Mouse (Mus musculus) myocyte (in vitro differentiated cells): ENCODE results near the gene Inca1. TPM values are rescaled to one million over a fixed set of nuclear protein-coding genes. Genes with fewer than 3 reads are reported as not detected.

ENCODE experiments used
- H3K27me3 ChIP-seq: one replicate; pipeline ENCODE4 v1.6.1; 2011; ENCODE audit not compliant: control insufficient read depth, insufficient read depth, insufficient read length
- H3K36me3 ChIP-seq: one replicate; pipeline ENCODE4 v1.6.1; 2011; ENCODE audit not compliant: control insufficient read depth, insufficient read depth
- H3K4me2 ChIP-seq: one replicate; pipeline ENCODE4 v1.6.1; 2011; ENCODE audit warnings: low read depth, control low read depth
- H3K4me3 ChIP-seq: one replicate; pipeline ENCODE4 v1.5.1; 2011; ENCODE audit warnings: mild to moderate bottlenecking, control low read depth, moderate library complexity
- H3K79me2 ChIP-seq: one replicate; pipeline ENCODE4 v1.6.1; 2011; ENCODE audit not compliant: control insufficient read depth, insufficient read depth
- H3ac ChIP-seq: one replicate; pipeline ENCODE4 v1.6.1; 2011; ENCODE audit not compliant: control insufficient read depth, insufficient read length
- E2F4 ChIP-seq: IDR thresholded peaks from one replicate; pipeline ENCODE4 v1.6.1; 2011; ENCODE audit warnings: mild to moderate bottlenecking, control low read depth, moderate library complexity; ENCODE audit not compliant: insufficient read depth
- TCF12 ChIP-seq: IDR thresholded peaks from one replicate; pipeline ENCODE4 v1.6.1; 2011; ENCODE audit warnings: mild to moderate bottlenecking, control low read depth; ENCODE audit not compliant: poor library complexity, insufficient read depth, severe bottlenecking
- USF1 ChIP-seq: IDR thresholded peaks from one replicate; pipeline ENCODE4 v1.6.1; 2011; ENCODE audit warnings: low read depth, mild to moderate bottlenecking, control low read depth, moderate library complexity
- polyA plus RNA-seq: library from polyadenylated mRNA; unstranded; fragments of >200 nt; fragmentation: generic; extraction: Trizol; gene quantifications from one replicate; pipeline ENCODE4 v1.2.1, GENCODE M21; 2012; ENCODE audit warnings: missing spikeins

Inca1 gene
- polyA plus RNA-seq, 1 experiment, result 1.1 TPM

DNA sequence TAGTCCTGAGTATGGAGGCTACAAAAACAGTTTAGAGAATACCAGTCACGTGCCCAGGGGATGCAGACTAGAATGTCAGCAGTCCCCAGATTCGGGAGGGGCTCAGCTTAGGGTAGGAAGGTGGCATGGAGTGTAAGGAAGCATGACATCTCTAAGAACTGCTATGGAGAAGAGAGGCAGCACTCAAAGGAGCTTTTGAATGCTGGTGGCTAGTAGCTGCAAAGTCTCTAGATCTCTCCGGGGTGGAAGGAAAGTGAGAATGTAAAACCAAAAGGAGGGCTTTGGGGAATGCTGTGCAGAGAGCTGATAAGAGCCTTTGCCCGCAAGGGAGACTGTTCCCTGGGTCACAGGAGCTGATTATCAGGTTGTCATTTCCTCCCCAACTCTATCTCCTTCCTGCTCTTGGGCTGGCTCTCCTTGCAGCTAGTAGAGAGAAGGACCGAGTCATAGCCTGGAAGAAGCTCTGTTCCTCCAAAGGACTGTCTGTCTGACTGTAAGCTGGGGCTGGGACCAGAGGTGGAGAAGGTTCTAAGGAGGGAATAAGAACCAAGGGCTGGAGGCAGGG is 61.2 kb downstream of the Inca1 start, which contains the start of gene Gp1ba:
TSS of gene Gp1ba (plus strand) at position 409 of the 565 bp plus-strand sequence.
- H3ac ChIP-seq, result no peak within 1 kb of the TSS
- no peaks in the 10 kb centered on the region for H3K79me2 ChIP-seq
- H3K4me2 ChIP-seq, result no peak within 1 kb of the TSS
- no peaks in the 10 kb centered on the region for H3K27me3 ChIP-seq
- no peak for TF ChIP-seq E2F4
- peak; percentile 37 for TF ChIP-seq USF1
- TF ChIP-seq TCF12, result no peak
- H3K4me3 ChIP-seq, result no peak within 1 kb of the TSS
- H3K36me3 ChIP-seq, result peaks cover under 1% of the 10 kb centered on the region

Other genes starting within 250 kb of the Inca1 start
- gene Med11, start 248.2 kb downstream of the Inca1 start, polyA plus RNA-seq, result 29.6 TPM
- gene Zmynd15, start 240.7 kb downstream of the Inca1 start, polyA plus RNA-seq, result not detected
- gene Cxcl16, start 240.2 kb downstream of the Inca1 start, polyA plus RNA-seq, result 0.08 TPM
- not detected for gene Tm4sf5, start 194.9 kb downstream of the Inca1 start, polyA plus RNA-seq
- not detected for gene Vmo1, start 185.5 kb downstream of the Inca1 start, polyA plus RNA-seq
- not detected for gene Gltpd2, start 181.0 kb downstream of the Inca1 start, polyA plus RNA-seq
- 575 TPM for gene Psmb6, start 174.8 kb downstream of the Inca1 start, polyA plus RNA-seq
- not detected for gene Gm40193, start 167.2 kb downstream of the Inca1 start, polyA plus RNA-seq
- gene Pld2, start 160.1 kb downstream of the Inca1 start, polyA plus RNA-seq, result 10.2 TPM
- 34.4 TPM for gene Mink1, start 137.3 kb downstream of the Inca1 start, polyA plus RNA-seq
- 0.10 TPM for gene 4930544D05Rik, start 84.3 kb downstream of the Inca1 start, polyA plus RNA-seq
- 5.3 TPM for gene Chrne, start 80.9 kb downstream of the Inca1 start, polyA plus RNA-seq
- 0.22 TPM for gene Gp1ba, start 61.0 kb downstream of the Inca1 start, polyA plus RNA-seq
- 16.7 TPM for gene Rnf167, start 52.9 kb downstream of the Inca1 start, polyA plus RNA-seq
- 165 TPM for gene Slc25a11, start 52.7 kb downstream of the Inca1 start, polyA plus RNA-seq
- 2,636 TPM for gene Pfn1, start 45.5 kb downstream of the Inca1 start, polyA plus RNA-seq
- 1,792 TPM for gene Eno3, start 43.0 kb downstream of the Inca1 start, polyA plus RNA-seq
- gene Spag7, start 30.7 kb downstream of the Inca1 start, polyA plus RNA-seq, result 52.4 TPM
- 11.9 TPM for gene Camta2, start 12.1 kb downstream of the Inca1 start, polyA plus RNA-seq
- 96.3 TPM for gene Kif1c, start 393 bp upstream of the Inca1 start, polyA plus RNA-seq
- 2.7 TPM for gene Zfp3, start 64.1 kb upstream of the Inca1 start, polyA plus RNA-seq
- 0.10 TPM for gene Scimp, start 112.4 kb upstream of the Inca1 start, polyA plus RNA-seq
- 16.1 TPM for gene Rabep1, start 144.6 kb upstream of the Inca1 start, polyA plus RNA-seq